Mouse (Mus musculus) lung, postnatal 0 days (tissue): ENCODE measurements around the gene Atp6v1g2.

Experiments
- CTCF ChIP-seq: IDR thresholded peaks from 2 replicates; pipeline ENCODE4 v1.5.1; 2016; ENCODE audit warnings: antibody characterized with exemption, mild to moderate bottlenecking
- EP300 ChIP-seq: IDR thresholded peaks from 2 replicates; pipeline ENCODE4 v1.6.1; 2016; ENCODE audit warnings: antibody characterized with exemption, mild to moderate bottlenecking, control low read depth

GRCm38 (mm10) chr17:35191723-35192122, 41.7 kb upstream of the Atp6v1g2 start:
- TF ChIP-seq CTCF (0 out of 2 replicates have a peak, but pooled peaks have one; percentile 16), EP300 (no peak)
